Mouse (Mus musculus) adrenal gland (tissue): Measurements from ENCODE around the gene Brca2.

ENCODE experiments used
- intact Hi-C: fragments of 180-260 bp; cut with DNase I; formaldehyde crosslinking; loops from one replicate; pipeline ENCODE4 v1.15.1; 2025

Gene Brca2

GRCm38 (mm10) chr5:150595366-150596016 is 73.1 kb downstream of the Brca2 start:
- intact Hi-C loops, result no loop called here

DNA sequence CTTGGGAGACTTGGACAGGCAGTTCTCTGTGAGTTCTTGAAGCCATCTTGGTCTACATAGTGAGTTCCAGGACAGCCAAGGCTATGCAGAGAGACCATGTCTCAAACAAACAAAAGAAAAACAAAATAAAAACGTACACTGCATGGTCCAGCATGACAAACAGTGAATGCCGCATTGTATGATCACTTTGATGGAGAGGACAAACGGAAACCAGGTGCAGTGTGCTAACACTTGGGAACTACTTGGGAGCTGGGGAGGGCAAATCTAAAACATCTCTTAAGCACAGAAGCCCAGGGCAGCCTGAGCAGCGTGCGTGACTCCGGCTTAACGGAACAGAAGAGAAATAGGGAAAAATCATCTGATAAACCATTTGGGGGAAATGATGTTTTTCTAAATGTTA is 74.7 kb downstream of the Brca2 start, which contains the start of gene N4bp2l1:
TSS of gene N4bp2l1 (minus strand) at position 101 of the 400 bp plus-strand sequence.
- intact Hi-C loops, result no loop called here

- intact Hi-C loops, result no loop called here
Measured at GRCm38 (mm10) chr5:150598202-150599119, 76.0 kb downstream of the Brca2 start.

DNA sequence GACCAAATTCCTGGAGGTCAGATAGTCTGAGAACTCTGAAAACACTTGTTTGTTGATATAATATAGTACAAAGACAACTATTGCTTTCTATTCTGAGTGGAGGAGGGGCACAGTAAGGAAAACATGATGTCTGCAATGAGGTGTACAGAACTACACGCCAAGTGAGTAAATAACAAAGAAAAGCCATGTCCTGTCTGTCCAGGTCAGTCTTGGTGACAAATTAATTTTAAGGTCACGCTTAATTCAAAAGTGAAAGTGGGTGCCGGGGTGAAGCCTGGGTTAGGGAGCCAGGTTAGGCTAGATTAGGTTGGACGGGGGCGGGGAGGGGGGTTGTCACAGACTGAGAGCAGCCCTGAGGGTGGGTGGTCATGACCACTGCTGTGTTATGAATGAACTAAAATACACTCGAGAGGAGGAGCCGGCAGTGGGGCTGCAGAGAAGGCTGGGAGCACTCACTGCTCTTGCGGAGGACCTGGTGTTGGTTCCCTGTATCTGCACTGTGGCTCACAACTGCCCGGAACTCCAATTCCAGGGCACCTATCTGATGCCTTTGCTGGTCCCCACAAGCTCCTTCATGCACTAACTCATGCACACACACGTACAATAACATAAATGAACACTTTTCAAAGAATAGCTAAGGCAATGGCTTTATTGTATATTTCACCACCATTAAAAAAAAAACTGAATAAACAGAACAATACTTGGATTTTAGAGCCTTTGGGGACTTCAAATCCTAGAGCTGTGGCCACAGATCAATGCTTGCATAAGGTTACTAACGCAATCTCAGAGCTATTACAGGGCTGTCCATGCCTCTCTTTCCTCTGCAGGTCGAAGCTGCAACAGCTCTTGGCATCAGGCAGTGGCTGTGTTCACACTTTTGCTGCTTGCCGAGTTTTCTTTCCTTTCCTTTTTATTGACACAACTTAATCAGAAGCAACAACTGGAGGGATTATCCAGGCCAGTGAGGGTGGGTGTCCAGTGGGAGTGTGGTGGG is 77.2 kb downstream of the Brca2 start:
- intact Hi-C loops, result no loop called here

GRCm38 (mm10) chr5:150600554-150601440 is 78.4 kb downstream of the Brca2 start:
- intact Hi-C loops, result no loop called here

DNA sequence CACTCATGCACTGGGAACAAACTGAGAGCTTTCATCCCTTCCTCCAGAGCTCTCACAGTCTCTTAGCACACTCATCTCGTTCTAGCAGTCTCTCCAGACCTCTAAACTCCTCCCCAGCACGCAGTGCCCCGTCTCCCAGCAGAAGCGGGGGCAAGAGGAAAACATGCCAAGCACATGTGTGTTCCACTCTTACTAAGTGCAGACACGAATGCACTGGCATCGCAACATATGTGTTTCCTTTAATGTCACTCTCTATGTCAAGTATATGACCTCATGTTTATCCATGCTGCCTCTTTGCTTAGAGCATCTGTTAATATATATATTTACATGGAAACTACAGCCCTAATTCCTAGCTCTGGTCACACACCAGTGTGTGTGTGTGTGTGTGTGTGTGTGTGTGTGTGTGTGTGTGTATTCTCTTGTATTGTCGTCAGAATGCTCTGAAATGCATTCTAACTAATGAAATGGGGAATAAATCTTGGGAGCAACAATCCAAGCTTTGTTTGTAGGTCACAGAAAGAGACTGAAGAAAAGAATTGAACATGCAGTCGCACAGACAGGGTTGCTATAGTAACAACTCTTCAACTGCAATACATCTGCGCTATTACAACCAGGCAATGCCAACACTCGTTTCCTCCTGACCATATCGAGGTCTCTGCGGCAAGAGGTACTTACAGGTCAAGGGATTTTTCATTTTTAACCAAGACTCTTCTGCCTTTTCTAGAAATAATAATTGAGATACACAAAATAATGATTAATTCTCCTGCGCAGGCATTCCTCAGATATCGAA is 79.2 kb downstream of the Brca2 start:
- intact Hi-C loops, result no loop called here

- intact Hi-C loops, result no loop called here
Measured at GRCm38 (mm10) chr5:150606131-150606530, 83.7 kb downstream of the Brca2 start.

GRCm38 (mm10) chr5:150607631-150608030 is 85.2 kb downstream of the Brca2 start:
- intact Hi-C loops, result no loop called here

GRCm38 (mm10) chr5:150611136-150611535 is 88.7 kb downstream of the Brca2 start:
- intact Hi-C loops, result no loop called here

DNA sequence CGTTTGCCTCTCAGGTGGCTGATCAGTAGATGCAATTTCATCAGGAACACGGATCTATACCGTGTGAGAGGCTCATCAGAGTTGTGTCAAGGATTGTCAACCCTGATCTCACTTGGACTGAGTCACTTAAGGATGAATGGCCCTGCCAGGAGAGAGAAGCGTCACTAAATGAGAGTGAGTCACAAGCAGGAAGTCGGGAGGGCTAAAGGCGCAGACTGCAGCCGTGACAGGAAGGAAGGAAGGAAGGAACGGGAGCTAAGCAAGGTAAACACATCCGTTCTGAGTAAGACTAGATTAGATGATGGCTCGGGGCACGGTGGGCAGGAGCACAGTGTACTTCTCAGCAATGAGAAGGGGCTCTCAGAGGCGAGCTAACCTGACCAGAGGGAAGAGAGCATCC is 89.3 kb downstream of the Brca2 start:
- intact Hi-C loops, result no loop called here

- intact Hi-C loops, result no loop called here
Measured at GRCm38 (mm10) chr5:150614054-150614453, 91.6 kb downstream of the Brca2 start.

GRCm38 (mm10) chr5:150616216-150616615 is 93.8 kb downstream of the Brca2 start:
- intact Hi-C loops, result no loop called here

GRCm38 (mm10) chr5:150616731-150617130 is 94.3 kb downstream of the Brca2 start:
- intact Hi-C loops, result no loop called here

DNA sequence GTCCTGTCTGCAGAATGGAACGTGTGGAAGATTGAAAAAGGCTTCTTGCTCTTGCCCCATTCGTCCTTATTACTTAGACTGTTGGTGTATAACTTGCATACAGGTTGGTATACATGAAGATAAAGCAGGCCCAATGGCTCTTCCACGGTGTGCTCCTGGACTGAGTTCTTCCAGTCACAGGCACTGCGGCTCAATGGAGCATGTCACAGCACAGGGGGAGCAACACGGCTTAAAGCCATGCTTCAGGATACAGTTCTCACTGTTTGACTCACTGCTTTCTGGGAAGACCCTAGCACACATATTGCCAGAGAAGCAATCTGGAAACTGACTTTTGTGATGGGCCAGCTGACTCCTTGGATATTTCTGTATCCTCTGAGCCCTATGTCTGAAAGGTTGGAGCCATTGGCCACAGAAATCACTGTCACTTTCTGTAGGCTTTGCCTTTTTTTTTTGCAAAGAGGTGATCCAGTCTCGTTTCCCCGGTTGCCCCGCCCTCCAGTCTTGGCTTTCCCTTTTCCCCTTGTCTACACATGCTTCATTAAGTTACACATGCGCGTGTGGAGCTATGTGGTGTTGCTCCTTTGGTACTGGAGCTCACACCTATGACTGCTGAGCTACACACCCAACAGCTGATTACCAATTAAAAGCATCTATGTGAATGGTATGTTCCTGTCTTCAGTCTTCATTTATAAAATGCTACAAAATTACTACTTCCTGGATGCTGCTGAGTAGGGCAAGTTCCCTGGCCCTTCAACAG is 96.3 kb downstream of the Brca2 start:
- intact Hi-C loops, result no loop called here
